Mouse (Mus musculus): Measurements from ENCODE around the gene Cerkl. TPM values are rescaled to one million over a fixed set of nuclear protein-coding genes. Genes with fewer than 3 reads are reported as not detected.

The Cerkl gene
- polyA plus RNA-seq, 1 experiment from 2014 or later = 0.80 TPM

DNA sequence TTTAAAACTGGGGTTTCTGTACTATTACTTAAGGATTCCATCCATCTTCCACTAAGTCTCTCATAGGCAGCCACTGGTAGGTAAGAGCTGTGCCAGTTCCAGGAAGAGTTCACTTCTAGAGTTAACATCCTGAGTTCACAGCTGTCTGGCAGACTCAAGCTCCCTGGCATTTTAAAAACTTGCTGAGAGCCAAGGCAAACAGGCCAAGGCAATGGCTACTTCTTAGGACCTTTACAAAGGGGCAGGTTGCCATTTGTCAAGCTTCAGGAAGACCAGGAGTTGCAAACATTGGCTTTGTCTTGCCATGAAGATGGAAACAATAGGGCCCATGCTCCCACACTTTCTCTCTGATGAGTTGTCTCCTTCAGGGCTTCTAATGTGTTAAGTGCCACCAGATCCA lies 26.5 kb downstream of the Cerkl start:
- no peak for ATAC-seq (replicated peaks)
- H3K27me3 ChIP-seq (replicated peaks) = peaks cover 14% of the 10 kb centered on the region

DNA sequence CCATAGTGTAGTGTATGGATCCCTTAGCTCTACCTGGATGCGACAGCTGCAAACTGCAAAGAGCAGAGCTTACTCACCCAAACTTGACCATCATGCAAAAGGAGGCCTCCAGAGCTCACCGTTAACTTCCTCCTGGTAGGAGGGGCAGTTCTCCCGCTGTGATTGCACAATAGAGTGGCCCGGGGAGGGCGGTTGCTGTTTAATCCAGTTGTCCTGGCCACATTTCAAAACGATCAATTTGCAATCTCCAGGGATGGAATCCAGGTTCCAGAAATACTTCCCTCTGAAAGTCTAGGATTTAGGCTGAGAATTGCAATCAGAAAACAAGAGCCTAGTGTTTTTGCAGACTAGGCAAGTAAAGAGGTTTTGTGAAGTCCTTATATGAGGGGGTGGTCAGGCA lies 26.9 kb downstream of the Cerkl start:
- 8% methylated on average over 6 of the region's 6 CpGs for WGBS
- H3K4me2 ChIP-seq = no peak overlapping the region

More for the DNA sequence above, 26.5 kb downstream of the Cerkl start:
- Histone ChIP-seq H3K4me3 (no peak overlapping the region), H3K27ac (no peak overlapping the region), H3K4me1 (peaks cover 7% of the 10 kb centered on the region), H3K4me2 (no peak overlapping the region), H3K36me3 (replicated peaks) (no peaks in the 10 kb centered on the region), H3K9me3 (no peaks in the 10 kb centered on the region), H3K9ac (no peak overlapping the region)

DNA sequence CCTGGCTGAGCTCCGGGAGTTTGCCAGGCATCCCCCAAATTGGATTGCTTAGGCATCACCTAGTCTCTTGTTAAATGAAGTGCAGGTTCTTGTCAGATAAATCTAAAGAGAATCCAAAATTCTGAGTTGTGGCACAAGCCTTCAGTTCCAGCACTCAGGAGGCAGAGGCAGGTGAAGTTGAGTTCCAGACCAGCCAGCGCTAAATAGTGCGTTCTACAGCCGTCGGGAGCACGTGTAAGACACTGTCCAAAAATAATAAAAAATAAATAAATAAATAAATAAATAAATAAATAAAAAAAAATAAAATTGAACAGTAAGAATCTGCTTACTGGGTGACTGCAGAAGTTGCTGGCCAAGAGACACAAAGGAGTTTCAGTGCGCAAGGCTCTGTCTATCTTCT lies 27.5 kb downstream of the Cerkl start:
- Histone ChIP-seq H3K36me3 (replicated peaks) (no peaks in the 10 kb centered on the region), H3K4me1 (peaks cover 7% of the 10 kb centered on the region), H3K4me2 (peak overlapping the region; percentile 65), H3K27ac (no peak overlapping the region), H3K27me3 (replicated peaks) (peaks cover 14% of the 10 kb centered on the region), H3K9ac (0 out of 2 replicates have a peak overlapping the region, but pooled peaks have one; percentile 21), H3K9me3 (no peaks in the 10 kb centered on the region), H3K4me3 (peak overlapping the region; percentile 38)
- ATAC-seq (replicated peaks) = no peak; the same call in 1 of the 2 replicates
- WGBS = 13% methylated on average over 7 of the region's 7 CpGs

More for the DNA sequence above, 26.9 kb downstream of the Cerkl start:
- Histone ChIP-seq H3K9me3 (no peaks in the 10 kb centered on the region), H3K9ac (no peak overlapping the region), H3K4me1 (peaks cover 7% of the 10 kb centered on the region), H3K36me3 (replicated peaks) (no peaks in the 10 kb centered on the region), H3K4me3 (no peak overlapping the region), H3K27me3 (replicated peaks) (peaks cover 14% of the 10 kb centered on the region), H3K27ac (no peak overlapping the region)
- ATAC-seq (replicated peaks) = no peak

- Histone ChIP-seq H3K9ac (peak overlapping the region; percentile 21; the same call in 1 of the 2 replicates), H3K4me2 (peak overlapping the region; percentile 65), H3K4me1 (peaks cover 7% of the 10 kb centered on the region), H3K4me3 (peak overlapping the region; percentile 38), H3K27ac (no peak overlapping the region), H3K36me3 (replicated peaks) (no peaks in the 10 kb centered on the region), H3K9me3 (no peaks in the 10 kb centered on the region), H3K27me3 (replicated peaks) (peaks cover 14% of the 10 kb centered on the region)
- WGBS = under 1% methylated on average over 35 of the region's 35 CpGs
- ATAC-seq (replicated peaks) = peak; percentile 62; the same call in 1 of the 2 replicates
These were observed 27.9 kb downstream of the Cerkl start for GRCm38 (mm10) chr2:79428569-79429104.

- H3K4me1 ChIP-seq = peaks cover 7% of the 10 kb centered on the region
- H3K27ac ChIP-seq = no peak overlapping the region
- no peak for ATAC-seq (replicated peaks)
- no peak overlapping the region for H3K9ac ChIP-seq
- H3K4me2 ChIP-seq = no peak overlapping the region
- H3K9me3 ChIP-seq = no peaks in the 10 kb centered on the region
- H3K4me3 ChIP-seq = no peak overlapping the region
- WGBS = 33% methylated on average over 6 of the region's 6 CpGs
- H3K27me3 ChIP-seq (replicated peaks) = peaks cover 14% of the 10 kb centered on the region
- H3K36me3 ChIP-seq (replicated peaks) = no peaks in the 10 kb centered on the region
These were observed 28.6 kb downstream of the Cerkl start for GRCm38 (mm10) chr2:79428022-79428421.

GRCm38 (mm10) chr2:79421696-79422095 lies 34.9 kb downstream of the Cerkl start:
- ATAC-seq (replicated peaks) = no peak
- H3K27me3 ChIP-seq (replicated peaks) = no peaks in the 10 kb centered on the region
- no peak overlapping the region for H3K27ac ChIP-seq
- WGBS = 19% methylated on average over 6 of the region's 6 CpGs
- H3K4me2 ChIP-seq = no peak overlapping the region
- H3K4me3 ChIP-seq = no peak overlapping the region
- H3K9ac ChIP-seq = no peak overlapping the region
- no peaks in the 10 kb centered on the region for H3K9me3 ChIP-seq
- H3K4me1 ChIP-seq = no peaks in the 10 kb centered on the region
- H3K36me3 ChIP-seq (replicated peaks) = no peaks in the 10 kb centered on the region

DNA sequence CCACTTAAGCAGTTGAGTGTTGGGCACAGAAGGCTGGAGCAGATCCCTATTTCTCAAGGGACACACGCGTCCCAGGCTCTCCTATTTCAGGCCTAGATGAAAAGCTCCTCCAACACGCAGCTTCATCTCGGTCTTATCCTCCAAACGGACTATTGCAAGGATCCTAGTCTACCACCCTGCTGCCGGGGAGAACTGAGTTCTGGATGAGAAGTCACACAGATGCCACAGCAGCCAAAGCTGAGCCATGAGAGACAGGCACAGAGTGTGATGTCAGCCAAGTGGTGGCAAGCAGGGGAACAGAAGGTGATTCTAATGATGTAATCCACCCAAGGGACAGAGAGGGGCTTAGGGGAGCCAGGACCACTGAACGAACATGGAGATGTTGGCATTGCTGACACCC lies 42.1 kb downstream of the Cerkl start:
- Histone ChIP-seq H3K4me2 (no peak overlapping the region), H3K27me3 (replicated peaks) (no peaks in the 10 kb centered on the region), H3K27ac (no peak overlapping the region), H3K9me3 (no peaks in the 10 kb centered on the region), H3K9ac (no peak overlapping the region), H3K36me3 (replicated peaks) (no peaks in the 10 kb centered on the region), H3K4me3 (no peak overlapping the region), H3K4me1 (no peaks in the 10 kb centered on the region)
- 76% methylated on average over 7 of the region's 7 CpGs for WGBS
- ATAC-seq (replicated peaks) = no peak

GRCm38 (mm10) chr2:79410903-79411255 lies 45.7 kb downstream of the Cerkl start:
- no peak for ATAC-seq (replicated peaks)
- 85% methylated on average over 3 of the region's 3 CpGs for WGBS
- Histone ChIP-seq H3K27ac (no peak overlapping the region), H3K4me3 (no peak overlapping the region), H3K9me3 (no peaks in the 10 kb centered on the region), H3K4me2 (no peak overlapping the region), H3K36me3 (replicated peaks) (no peaks in the 10 kb centered on the region), H3K9ac (no peak overlapping the region), H3K27me3 (replicated peaks) (no peaks in the 10 kb centered on the region), H3K4me1 (no peaks in the 10 kb centered on the region)

GRCm38 (mm10) chr2:79410247-79410902 lies 46.2 kb downstream of the Cerkl start:
- Histone ChIP-seq H3K4me2 (no peak overlapping the region), H3K4me3 (no peak overlapping the region), H3K9ac (no peak overlapping the region), H3K27me3 (replicated peaks) (no peaks in the 10 kb centered on the region), H3K4me1 (no peaks in the 10 kb centered on the region), H3K27ac (no peak overlapping the region), H3K9me3 (no peaks in the 10 kb centered on the region), H3K36me3 (replicated peaks) (no peaks in the 10 kb centered on the region)
- no peak for ATAC-seq (replicated peaks)
- 49% methylated on average over 15 of the region's 15 CpGs for WGBS

GRCm38 (mm10) chr2:79405661-79406405 lies 50.8 kb downstream of the Cerkl start:
- H3K4me3 ChIP-seq = no peak overlapping the region
- WGBS = 68% methylated on average over 5 of the region's 5 CpGs
- H3K4me1 ChIP-seq = no peaks in the 10 kb centered on the region
- no peak overlapping the region for H3K9ac ChIP-seq
- H3K36me3 ChIP-seq (replicated peaks) = no peaks in the 10 kb centered on the region
- H3K27ac ChIP-seq = no peak overlapping the region
- no peaks in the 10 kb centered on the region for H3K27me3 ChIP-seq (replicated peaks)
- H3K9me3 ChIP-seq = no peaks in the 10 kb centered on the region
- no peak overlapping the region for H3K4me2 ChIP-seq
- ATAC-seq (replicated peaks) = no peak

DNA sequence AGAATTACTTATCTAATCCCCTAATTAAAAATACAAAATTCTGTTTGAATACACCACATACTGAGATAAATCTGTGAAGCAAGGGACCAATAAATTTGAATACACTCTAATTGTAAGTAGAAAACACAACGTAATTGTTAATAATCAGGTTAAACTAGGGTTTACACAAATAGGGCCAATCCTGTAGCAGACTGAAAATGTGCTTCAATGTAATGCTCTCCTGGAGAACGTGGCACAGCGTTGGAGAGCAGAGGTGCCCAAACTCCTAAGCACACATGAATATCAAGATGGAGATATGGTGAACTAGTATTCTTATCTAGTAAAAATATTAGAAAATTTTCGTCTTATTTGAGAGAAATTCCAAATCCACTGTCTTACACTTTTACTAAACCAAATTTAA lies 56.5 kb downstream of the Cerkl start:
- no peaks in the 10 kb centered on the region for H3K9me3 ChIP-seq
- peak; percentile 53; the same call in 1 of the 2 replicates for ATAC-seq (replicated peaks)
- no peaks in the 10 kb centered on the region for H3K36me3 ChIP-seq (replicated peaks)
- H3K4me3 ChIP-seq = no peak overlapping the region
- no peak overlapping the region for H3K4me2 ChIP-seq
- no peaks in the 10 kb centered on the region for H3K27me3 ChIP-seq (replicated peaks)
- peaks cover 10% of the 10 kb centered on the region for H3K4me1 ChIP-seq
- H3K9ac ChIP-seq = no peak overlapping the region
- H3K27ac ChIP-seq = no peak overlapping the region
- 41% methylated on average over 4 of the region's 4 CpGs for WGBS

DNA sequence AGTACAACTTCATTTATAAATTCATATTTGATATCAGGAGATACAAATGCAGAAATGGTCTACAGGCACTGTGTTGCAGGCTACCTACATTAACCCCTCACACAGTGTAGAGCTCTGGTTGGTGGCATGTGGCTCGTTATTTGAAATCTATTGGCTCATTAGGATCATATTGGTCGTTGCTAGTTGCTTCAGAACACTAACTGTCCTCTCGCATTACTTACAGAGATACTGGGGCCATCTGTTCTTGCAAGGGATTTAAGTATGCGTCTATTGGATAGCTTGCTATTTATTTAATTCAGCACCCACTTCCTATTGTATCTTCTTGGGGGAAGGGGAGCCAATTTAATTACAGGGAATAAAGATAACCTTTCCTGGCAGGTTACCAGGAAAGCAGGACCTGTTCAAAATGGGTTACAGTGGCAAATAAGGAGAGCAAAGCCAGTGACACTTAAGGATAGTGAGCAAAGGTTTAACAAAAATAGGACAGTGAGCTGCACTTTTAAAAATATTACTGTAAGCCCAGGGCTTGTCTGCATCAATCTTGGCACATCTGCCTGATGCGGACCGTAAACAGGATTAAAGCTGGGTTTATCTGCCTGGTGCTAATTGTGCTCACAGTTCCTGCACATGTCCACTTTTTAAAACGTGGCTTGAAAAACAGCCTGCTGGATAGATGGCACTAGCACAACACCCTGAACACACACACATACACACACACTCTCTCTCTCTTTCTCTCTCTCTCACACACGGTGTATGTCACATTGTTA lies 57.2 kb downstream of the Cerkl start:
- Histone ChIP-seq H3K9me3 (no peaks in the 10 kb centered on the region), H3K4me3 (no peak overlapping the region), H3K27ac (0 out of 2 replicates have a peak overlapping the region, but pooled peaks have one; percentile 9), H3K9ac (no peak overlapping the region), H3K27me3 (replicated peaks) (no peaks in the 10 kb centered on the region), H3K4me2 (no peak overlapping the region), H3K4me1 (peaks cover 10% of the 10 kb centered on the region), H3K36me3 (replicated peaks) (no peaks in the 10 kb centered on the region)
- WGBS = 17% methylated on average over 8 of the region's 8 CpGs
- peak; percentile 82 for ATAC-seq (replicated peaks)
